Mouse (Mus musculus): ENCODE measurements around the gene Kcnj13. TPM values are rescaled to one million over a fixed set of nuclear protein-coding genes. Genes with fewer than 3 reads are reported as not detected.

Gene Kcnj13
- 0.70 and 5.3 TPM in 2 replicates for polyA plus RNA-seq (2015; fragmentation: Nextera tagmentation; extraction: Ambion mirVana)

GRCm38 (mm10) chr1:87394594-87394993, at the start of gene Kcnj13:
Kcnj13 (minus strand) TSS chr1:87394729.
- no peak within 1 kb of the TSS for H3K4me3 ChIP-seq
- 34% methylated on average over 6 of the region's 6 CpGs for WGBS
- H3K4me1 ChIP-seq (replicated peaks), result no peaks in the 10 kb centered on the region
- peaks cover 21% of the 10 kb centered on the region for H3K36me3 ChIP-seq
- H3K9me3 ChIP-seq, result no peaks in the 10 kb centered on the region
- H3K4me2 ChIP-seq, result no peak within 1 kb of the TSS
- ATAC-seq (ENCODE audit: low read depth), result no peak
- no peak within 1 kb of the TSS for H3K9ac ChIP-seq
- no peak within 1 kb of the TSS for H3K27ac ChIP-seq (replicated peaks)
- no peaks in the 10 kb centered on the region for H3K27me3 ChIP-seq

DNA sequence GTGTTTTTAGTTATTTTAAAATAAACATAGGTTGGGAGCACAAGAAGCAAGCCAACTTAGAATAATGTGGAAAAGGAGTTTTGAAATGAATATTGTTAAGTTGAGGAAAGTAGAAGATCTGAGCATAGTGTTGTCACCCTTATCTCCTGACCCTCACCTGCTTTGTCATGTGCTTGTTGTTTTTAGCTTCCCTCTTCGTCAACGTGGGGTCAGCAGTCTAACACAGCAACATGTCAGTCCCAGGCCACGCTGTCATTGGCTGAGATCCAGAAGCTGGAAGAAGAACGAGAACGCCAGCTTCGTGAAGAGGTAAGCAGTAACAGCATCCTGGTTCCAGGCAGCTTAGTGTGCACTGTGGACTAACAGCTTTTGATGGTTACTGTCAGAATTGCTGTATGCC, 42.1 kb upstream of the Kcnj13 start:
- no peaks in the 10 kb centered on the region for H3K27me3 ChIP-seq
- H3K4me3 ChIP-seq, result no peak overlapping the region
- no peak overlapping the region for H3K27ac ChIP-seq (replicated peaks)
- peaks cover 77% of the 10 kb centered on the region for H3K36me3 ChIP-seq
- no peaks in the 10 kb centered on the region for H3K4me1 ChIP-seq (replicated peaks)
- H3K9ac ChIP-seq, result no peak overlapping the region
- H3K4me2 ChIP-seq, result no peak overlapping the region
- H3K9me3 ChIP-seq, result no peaks in the 10 kb centered on the region
- WGBS, result 87% methylated on average over 6 of the region's 6 CpGs
- no peak for ATAC-seq (ENCODE audit: low read depth)

GRCm38 (mm10) chr1:87435125-87435524, 40.6 kb upstream of the Kcnj13 start:
- Histone ChIP-seq H3K4me2 (no peak overlapping the region), H3K27me3 (no peaks in the 10 kb centered on the region), H3K4me1 (replicated peaks) (no peaks in the 10 kb centered on the region), H3K36me3 (peaks cover 76% of the 10 kb centered on the region), H3K9ac (no peak overlapping the region), H3K9me3 (no peaks in the 10 kb centered on the region), H3K4me3 (no peak overlapping the region), H3K27ac (replicated peaks) (no peak overlapping the region)
- ATAC-seq (ENCODE audit: low read depth), result no peak
- WGBS, result 91% methylated on average over 2 of the region's 2 CpGs

GRCm38 (mm10) chr1:87418733-87419132, 24.2 kb upstream of the Kcnj13 start:
- Histone ChIP-seq H3K27me3 (no peaks in the 10 kb centered on the region), H3K4me2 (no peak overlapping the region), H3K9me3 (no peaks in the 10 kb centered on the region), H3K27ac (replicated peaks) (no peak overlapping the region), H3K4me3 (no peak overlapping the region), H3K36me3 (peaks cover 63% of the 10 kb centered on the region), H3K4me1 (replicated peaks) (no peaks in the 10 kb centered on the region), H3K9ac (no peak overlapping the region)
- no peak for ATAC-seq (ENCODE audit: low read depth)
- WGBS, result 89% methylated on average over 4 of the region's 4 CpGs

- Histone ChIP-seq H3K4me1 (replicated peaks) (no peaks in the 10 kb centered on the region), H3K36me3 (peaks cover 83% of the 10 kb centered on the region), H3K4me2 (no peak overlapping the region), H3K27ac (replicated peaks) (no peak overlapping the region), H3K4me3 (no peak overlapping the region), H3K27me3 (no peaks in the 10 kb centered on the region), H3K9ac (no peak overlapping the region), H3K9me3 (no peaks in the 10 kb centered on the region)
- WGBS, result 89% methylated on average over 4 of the region's 4 CpGs
- ATAC-seq (ENCODE audit: low read depth), result no peak
Measured at GRCm38 (mm10) chr1:87409380-87409779, 14.9 kb upstream of the Kcnj13 start.

- ATAC-seq (ENCODE audit: low read depth), result no peak
- Histone ChIP-seq H3K27me3 (no peaks in the 10 kb centered on the region), H3K4me3 (no peak overlapping the region), H3K9ac (no peak overlapping the region), H3K4me2 (no peak overlapping the region), H3K9me3 (no peaks in the 10 kb centered on the region), H3K4me1 (replicated peaks) (no peaks in the 10 kb centered on the region), H3K36me3 (peaks cover 63% of the 10 kb centered on the region), H3K27ac (replicated peaks) (no peak overlapping the region)
Measured at GRCm38 (mm10) chr1:87406012-87406411, 11.5 kb upstream of the Kcnj13 start.

DNA sequence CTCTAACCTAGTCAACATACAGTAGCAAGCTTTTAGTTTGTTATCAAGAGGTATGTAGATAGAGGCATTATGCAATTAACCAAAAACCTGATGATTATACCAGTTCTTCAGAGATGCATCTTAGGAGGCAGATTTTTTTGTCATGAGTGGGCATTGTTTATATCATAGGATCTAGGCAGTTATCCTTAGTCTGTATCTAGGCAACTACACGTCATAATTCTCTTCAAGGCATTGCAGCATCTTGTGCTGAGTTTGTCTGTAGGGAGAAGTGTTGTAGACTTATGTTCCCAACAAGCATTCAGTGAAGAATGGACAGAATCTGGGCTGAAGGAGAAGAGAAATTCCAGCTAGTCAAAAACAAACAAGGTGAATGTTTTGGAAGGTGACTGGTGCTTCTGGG, 10.2 kb upstream of the Kcnj13 start:
- no peaks in the 10 kb centered on the region for H3K9me3 ChIP-seq
- H3K4me3 ChIP-seq, result no peak overlapping the region
- H3K4me2 ChIP-seq, result no peak overlapping the region
- ATAC-seq (ENCODE audit: low read depth), result no peak
- no peak overlapping the region for H3K27ac ChIP-seq (replicated peaks)
- H3K9ac ChIP-seq, result no peak overlapping the region
- 96% methylated on average over 1 of the region's 1 CpGs for WGBS
- peaks cover 51% of the 10 kb centered on the region for H3K36me3 ChIP-seq
- H3K27me3 ChIP-seq, result no peaks in the 10 kb centered on the region
- H3K4me1 ChIP-seq (replicated peaks), result no peaks in the 10 kb centered on the region

DNA sequence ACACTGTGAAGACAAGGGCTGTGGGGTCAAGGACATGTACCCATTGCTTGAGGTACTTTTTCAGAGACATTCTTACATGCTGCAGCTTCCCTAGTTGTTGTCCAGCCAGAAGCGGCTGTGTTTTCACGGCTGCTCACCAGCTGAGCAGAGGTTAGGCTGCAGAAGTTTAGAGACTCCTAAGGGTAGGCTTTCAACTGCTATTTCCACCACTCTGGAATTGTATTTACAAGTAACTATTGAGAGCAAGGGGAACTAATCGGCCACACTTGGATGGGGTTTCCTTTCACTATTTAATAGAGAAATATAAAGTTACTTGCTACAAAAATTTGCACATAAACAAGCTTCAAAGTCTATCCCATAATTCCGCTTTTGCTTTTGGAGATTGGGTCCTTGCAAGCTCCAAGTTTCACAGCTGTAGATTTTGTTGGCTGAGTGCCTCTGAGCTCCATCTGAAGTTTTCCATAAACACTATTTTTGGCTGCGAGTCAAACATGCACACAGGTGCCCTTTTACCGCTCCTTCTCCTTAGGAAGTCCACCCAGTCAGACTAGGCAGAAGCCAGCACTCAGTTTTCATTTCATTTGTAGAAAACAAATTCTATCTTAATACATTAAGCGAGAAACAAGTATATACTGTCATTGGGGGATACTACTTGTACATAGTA, 2.5 kb upstream of the Kcnj13 start:
- Histone ChIP-seq H3K4me2 (no peak overlapping the region), H3K4me3 (no peak overlapping the region), H3K9ac (no peak overlapping the region), H3K4me1 (replicated peaks) (no peaks in the 10 kb centered on the region), H3K27me3 (no peaks in the 10 kb centered on the region), H3K9me3 (no peaks in the 10 kb centered on the region), H3K36me3 (0 out of 2 replicates have a peak, but pooled peaks cover 8% of the 10 kb centered on the region), H3K27ac (replicated peaks) (no peak overlapping the region)
- WGBS, result 90% methylated on average over 7 of the region's 7 CpGs
- no peak for ATAC-seq (ENCODE audit: low read depth)

DNA sequence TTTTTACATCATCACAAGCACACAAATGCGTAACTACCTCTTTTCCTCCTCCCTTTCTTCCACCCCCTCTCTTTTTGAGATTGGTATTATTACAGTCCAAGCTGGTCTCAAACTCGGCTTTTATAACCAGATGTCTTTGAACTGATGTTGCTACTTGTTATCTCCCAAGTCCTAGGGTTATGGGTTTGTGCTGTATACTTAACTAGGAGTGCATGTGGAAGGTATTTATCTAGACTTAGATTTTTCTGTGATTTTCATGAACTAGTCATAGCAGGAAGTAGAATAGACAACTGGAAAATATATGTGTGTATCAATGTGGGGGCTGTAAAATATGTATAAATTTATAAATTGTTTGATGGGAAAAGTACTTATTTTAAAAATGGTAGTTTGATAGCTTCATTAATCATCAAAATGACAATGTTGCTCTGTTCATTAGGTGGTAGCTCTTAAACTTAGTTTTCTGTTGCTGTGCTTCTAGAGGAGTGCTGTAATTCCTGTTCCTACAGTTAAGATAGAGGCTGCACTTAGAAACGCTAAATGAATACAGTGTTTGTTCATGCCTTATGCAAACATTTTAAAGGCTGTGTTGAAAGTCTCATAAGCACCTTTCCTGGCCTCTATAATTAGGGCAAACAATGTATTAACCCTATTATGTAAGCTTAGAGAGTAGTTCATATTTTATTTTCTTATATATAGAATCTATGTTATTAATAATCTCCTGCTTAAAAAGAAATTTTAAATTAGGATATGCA, 909 bp downstream of the Kcnj13 start:
- no peak overlapping the region for H3K4me2 ChIP-seq
- no peaks in the 10 kb centered on the region for H3K4me1 ChIP-seq (replicated peaks)
- no peaks in the 10 kb centered on the region for H3K9me3 ChIP-seq
- 95% methylated on average over 3 of the region's 3 CpGs for WGBS
- no peak for ATAC-seq (ENCODE audit: low read depth)
- H3K27ac ChIP-seq (replicated peaks), result no peak overlapping the region
- no peak overlapping the region for H3K9ac ChIP-seq
- H3K4me3 ChIP-seq, result no peak overlapping the region
- H3K36me3 ChIP-seq, result peaks cover 27% of the 10 kb centered on the region
- no peaks in the 10 kb centered on the region for H3K27me3 ChIP-seq

DNA sequence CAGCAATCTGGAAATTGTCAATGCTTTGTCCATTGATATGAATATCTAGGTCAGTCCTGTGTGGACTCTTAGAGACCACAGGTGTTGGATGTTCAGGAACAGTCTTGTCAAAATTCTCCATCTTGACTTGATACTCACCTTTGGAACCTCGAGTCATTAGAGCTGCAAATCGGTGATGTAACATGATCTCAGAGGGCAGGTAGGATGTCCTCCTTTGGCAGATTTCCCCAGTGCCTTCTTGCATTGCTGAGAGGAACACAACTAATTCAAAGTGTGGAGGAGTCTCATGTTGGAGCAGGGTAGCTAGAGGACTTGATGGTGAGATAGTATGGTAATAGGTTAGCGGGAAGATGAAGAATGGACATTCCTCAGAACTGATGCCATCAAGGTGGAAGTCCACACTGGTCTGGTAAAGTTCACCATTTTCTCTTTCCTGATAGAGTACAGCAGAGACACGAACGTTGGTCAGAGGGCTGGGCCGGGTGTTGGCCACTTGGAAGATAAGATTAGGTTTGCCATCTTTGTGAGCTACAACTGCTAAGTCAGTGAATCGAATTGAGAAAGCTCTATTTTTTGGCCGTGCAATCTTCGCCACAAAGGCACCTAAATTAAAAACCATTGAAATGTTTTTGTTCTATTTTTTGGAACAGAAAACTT, 8.0 kb downstream of the Kcnj13 start:
- Histone ChIP-seq H3K27me3 (no peaks in the 10 kb centered on the region), H3K4me2 (no peak overlapping the region), H3K4me1 (replicated peaks) (no peaks in the 10 kb centered on the region), H3K4me3 (no peak overlapping the region), H3K9me3 (no peaks in the 10 kb centered on the region), H3K27ac (replicated peaks) (no peak overlapping the region), H3K36me3 (peaks cover 32% of the 10 kb centered on the region), H3K9ac (no peak overlapping the region)
- WGBS, result 94% methylated on average over 9 of the region's 9 CpGs
- ATAC-seq (ENCODE audit: low read depth), result no peak

DNA sequence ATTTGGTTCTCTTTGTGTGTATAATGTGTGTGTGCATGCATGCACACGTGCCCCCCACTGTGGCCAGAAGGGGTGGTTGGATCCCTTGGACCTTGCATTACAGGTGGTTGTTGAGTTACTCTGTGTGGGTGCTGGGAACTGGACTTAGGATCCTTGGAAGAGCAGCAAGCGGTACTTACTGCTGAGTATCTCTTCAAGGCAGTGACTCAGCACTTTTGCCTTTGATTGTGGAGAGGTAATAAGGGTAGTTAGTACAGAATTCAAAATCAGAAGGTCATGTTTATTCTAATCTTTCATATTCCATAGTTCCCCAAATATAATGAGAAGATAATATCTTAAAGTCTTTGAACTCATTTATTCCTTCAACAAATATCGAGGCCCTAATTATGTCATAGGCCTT, 13.4 kb downstream of the Kcnj13 start:
- Histone ChIP-seq H3K4me2 (no peak overlapping the region), H3K9me3 (no peaks in the 10 kb centered on the region), H3K9ac (no peak overlapping the region), H3K4me1 (replicated peaks) (no peaks in the 10 kb centered on the region), H3K27ac (replicated peaks) (no peak overlapping the region), H3K27me3 (no peaks in the 10 kb centered on the region), H3K36me3 (peaks cover 27% of the 10 kb centered on the region), H3K4me3 (no peak overlapping the region)
- WGBS, result 95% methylated on average over 3 of the region's 3 CpGs
- ATAC-seq (ENCODE audit: low read depth), result no peak

GRCm38 (mm10) chr1:87379919-87380318, 14.6 kb downstream of the Kcnj13 start:
- H3K4me1 ChIP-seq (replicated peaks), result no peaks in the 10 kb centered on the region
- no peaks in the 10 kb centered on the region for H3K9me3 ChIP-seq
- peaks cover 29% of the 10 kb centered on the region for H3K36me3 ChIP-seq
- H3K9ac ChIP-seq, result no peak overlapping the region
- H3K27me3 ChIP-seq, result no peaks in the 10 kb centered on the region
- H3K4me2 ChIP-seq, result no peak overlapping the region
- H3K4me3 ChIP-seq, result no peak overlapping the region
- H3K27ac ChIP-seq (replicated peaks), result no peak overlapping the region
- ATAC-seq (ENCODE audit: low read depth), result no peak
- 88% methylated on average over 1 of the region's 1 CpGs for WGBS

Data from neural tube, embryonic 13.5 days (tissue).